Mouse (Mus musculus) lung, adult 2 months (tissue): ENCODE results near the gene Hyal1.

ENCODE experiments used
- CTCF ChIP-seq: fragments of 200-500 bp; IDR thresholded peaks from 2 replicates; pipeline ENCODE4 v1.5.1; 2011; ENCODE audit warnings: mild to moderate bottlenecking, low read length, control low read depth; ENCODE audit not compliant: insufficient read depth
- POLR2A ChIP-seq: fragments of 200-500 bp; IDR thresholded peaks from 2 replicates; pipeline ENCODE4 v1.6.1; 2011; ENCODE audit warnings: low read depth, mild to moderate bottlenecking, control low read depth, low read length, borderline replicate concordance; ENCODE audit errors: extremely low read depth

GRCm38 (mm10) chr9:107570016-107570415 lies 6.7 kb upstream of the Hyal1 start:
- TF ChIP-seq CTCF, result no peak
- TF ChIP-seq POLR2A, result peak; percentile 28; the same call in 1 of the 2 replicates
